Mouse (Mus musculus) adrenal gland, postnatal 36 days (tissue): ENCODE results near the gene Tmsb15l. TPM values are rescaled to one million over a fixed set of nuclear protein-coding genes. Genes with fewer than 3 reads are reported as not detected.
"Not testable (repeated sequence)": the region's sequence is repeated elsewhere in the genome, so short reads cannot be mapped to it uniquely, and the experiment has no call there.

ENCODE experiments used
- DNase-seq, 2 experiments: peaks; one replicate each; pipeline ENCODE4 v3.0.0; 2021; ENCODE audit warnings: mixed read lengths in 1 of 2
- long read RNA-seq, 2 experiments: library from polyadenylated mRNA; stranded (forward); transcript quantifications; one replicate each; pipeline ENCODE4 v2.0.0; 2021; ENCODE audit warnings: borderline sequencing depth in 2 of 2
- total RNA-seq, 2 experiments: library from RNA; stranded (reverse); gene quantifications; 2 replicates each; pipeline ENCODE4 v1.2.3; 2021

The Tmsb15l gene
- total RNA-seq, result 1 to 10 TPM; 1.2 to 2.5 TPM
- long read RNA-seq, experiment 1, result 0 reads
- long read RNA-seq, experiment 2, result 0 reads

DNA sequence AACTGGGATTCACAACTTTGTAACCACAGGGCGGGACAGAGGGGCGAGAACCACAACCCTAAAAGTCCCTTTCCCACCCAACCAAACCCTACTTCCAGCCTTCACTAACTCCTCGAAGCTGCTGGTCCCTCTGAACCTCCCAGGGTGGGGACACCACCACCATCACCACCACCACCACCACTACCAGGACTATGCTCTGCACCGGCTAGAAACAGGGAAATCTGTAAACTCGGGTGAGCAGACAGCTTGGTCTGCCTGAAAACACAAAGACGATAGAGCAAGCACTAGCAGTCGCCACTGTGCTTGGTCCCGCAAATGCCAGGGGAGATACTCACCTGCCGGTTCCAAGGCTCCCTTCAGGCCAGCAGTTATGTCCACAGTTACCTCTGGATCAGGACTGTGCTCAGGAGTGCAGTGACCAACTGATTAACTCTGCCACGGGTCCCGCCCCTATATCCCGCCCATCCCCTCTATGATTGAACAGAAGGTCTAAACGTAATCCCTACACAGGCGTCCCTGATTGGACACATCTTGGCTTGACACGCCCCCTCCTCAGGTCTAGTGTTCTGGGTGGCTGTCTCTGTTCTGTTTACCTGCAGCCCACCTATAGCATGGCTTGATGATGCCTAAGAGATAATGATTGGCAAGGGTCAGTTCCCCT lies at the start of gene Tmsb15l, which contains the start of gene Tmsb15b1:
Gene Tmsb15l (minus strand): TSS at position 446 of the 661 bp plus-strand sequence.
Gene Tmsb15b1 (minus strand): TSS at position 451 of the 661 bp plus-strand sequence.
- DNase-seq, result peak; percentile 46 to 68

DNA sequence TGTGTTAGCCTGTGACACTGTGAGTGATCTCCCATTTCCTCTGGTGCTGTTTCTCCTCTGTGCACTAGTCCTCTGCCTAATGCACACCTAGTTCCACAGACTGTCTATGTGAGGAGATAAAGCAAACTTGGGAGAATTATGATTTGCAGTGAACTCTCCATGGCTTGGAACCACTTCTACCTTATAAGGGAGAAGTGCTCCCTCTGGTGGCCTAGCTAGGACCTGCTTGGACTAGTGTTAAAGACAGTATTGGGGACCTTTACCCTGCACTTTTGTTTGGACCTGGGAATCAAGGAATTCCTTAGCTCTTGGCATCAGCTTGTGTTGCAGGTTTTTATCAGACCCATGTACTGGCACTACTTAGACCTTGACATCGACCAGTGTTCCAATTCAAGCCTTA lies 42.6 kb upstream of the Tmsb15l start:
- peak; percentile 61 to 73 for DNase-seq

GRCm38 (mm10) chrX:137017668-137018067 lies 41.0 kb upstream of the Tmsb15l start:
- no peak for DNase-seq

DNA sequence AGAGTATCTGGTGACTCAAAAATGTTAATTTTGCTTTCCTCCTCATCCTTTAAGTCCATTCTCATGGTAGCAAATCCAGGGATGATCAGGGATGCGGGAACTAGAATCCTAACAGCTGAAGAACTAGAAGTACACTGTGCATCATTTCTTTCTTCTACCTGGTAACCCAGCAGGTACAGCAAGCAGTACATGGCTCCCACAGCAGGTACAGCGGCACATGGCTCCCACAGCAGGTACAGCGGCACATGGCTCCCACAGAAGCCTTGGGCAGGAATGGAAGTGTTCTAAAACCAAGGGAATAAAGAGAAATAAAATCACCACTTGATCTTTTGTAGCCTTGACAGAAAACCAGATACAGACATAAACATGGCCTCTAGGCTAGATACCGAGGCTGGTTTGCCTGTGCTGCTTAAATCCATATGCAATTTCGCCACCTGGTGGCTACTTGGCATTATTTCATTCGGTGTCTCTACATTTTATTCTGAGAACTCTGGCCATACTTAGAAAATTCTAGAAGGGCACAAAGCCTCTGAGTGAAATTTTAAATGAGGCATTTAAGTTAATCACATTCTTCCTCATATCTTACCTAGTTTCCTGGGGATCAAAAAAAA lies 38.5 kb upstream of the Tmsb15l start:
- peak; percentile 47 to 55 for DNase-seq

- no peak for DNase-seq
Observed at GRCm38 (mm10) chrX:136996256-136996655, 19.6 kb upstream of the Tmsb15l start.

- DNase-seq, result no peak
Observed at GRCm38 (mm10) chrX:136993641-136994040, 17.0 kb upstream of the Tmsb15l start.

DNA sequence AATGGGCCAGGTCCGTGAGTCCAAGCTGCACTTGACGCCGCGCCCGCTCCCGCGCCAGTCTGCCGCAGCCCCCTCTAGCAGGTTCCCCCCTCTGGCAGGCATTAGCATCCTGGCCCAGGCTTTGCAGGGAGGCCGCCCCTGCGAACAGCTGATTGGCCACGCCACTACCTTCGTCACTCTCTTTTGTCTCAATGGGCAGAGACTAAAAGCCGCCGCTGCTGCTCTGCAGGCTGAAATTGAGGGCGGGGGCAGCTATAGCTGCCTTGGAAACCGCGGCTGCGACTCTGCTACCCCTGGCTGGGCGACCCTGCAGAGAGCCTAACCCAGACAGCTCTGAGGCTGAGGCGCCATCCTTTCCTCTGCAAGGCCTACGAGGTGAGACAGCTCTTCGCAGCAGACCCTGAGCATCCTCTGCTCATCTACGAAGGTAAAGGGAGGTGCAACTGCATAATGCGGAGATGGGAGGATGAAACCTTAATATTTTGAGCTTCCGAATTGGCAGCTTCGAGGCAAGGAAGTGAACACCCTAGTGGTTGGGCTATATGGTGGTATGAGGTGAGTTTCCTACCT lies 16.4 kb upstream of the Tmsb15l start, which contains the start of gene Zcchc18:
Gene Zcchc18 (plus strand): TSS at position 178 of the 570 bp plus-strand sequence.
- peak; percentile 52 to 61 for DNase-seq

DNA sequence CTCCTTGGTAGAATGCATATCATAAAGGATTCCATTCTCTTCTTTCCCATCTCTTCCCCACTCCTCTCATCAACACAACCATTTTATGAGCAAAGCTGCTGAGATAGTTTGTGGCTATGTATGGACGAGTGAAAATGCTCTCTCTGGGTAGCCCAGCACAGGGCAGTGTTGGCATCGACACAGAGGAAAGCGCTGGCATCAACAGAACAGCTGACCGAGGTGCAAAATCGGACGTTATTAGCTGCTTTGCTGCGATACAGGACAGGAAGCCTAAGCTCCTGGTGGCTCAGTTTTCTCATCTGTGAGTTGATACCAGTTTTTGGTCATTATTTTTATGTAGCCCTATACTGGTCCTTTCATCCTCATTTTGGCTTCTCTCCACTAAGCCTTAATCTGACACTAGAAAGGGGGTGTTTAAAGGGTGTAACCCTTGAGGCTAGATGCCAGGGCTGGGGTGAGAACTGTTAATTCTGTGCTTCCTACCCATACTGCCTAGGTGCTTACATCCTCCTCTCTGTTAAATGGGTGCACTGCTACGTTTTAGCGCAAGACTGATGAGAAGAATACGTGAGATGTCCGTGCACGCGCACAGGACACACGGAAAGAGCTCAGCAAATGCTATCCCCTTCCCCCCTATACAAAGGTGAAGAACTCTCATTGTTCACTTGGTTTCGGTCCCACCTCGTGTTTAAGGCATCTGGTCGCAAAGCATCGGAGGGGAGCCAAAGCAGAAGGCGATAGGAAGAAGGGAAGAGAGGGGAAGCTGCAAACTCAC lies 15.7 kb upstream of the Tmsb15l start:
- DNase-seq, result no peak

GRCm38 (mm10) chrX:136991274-136991673 lies 14.6 kb upstream of the Tmsb15l start:
- DNase-seq, result no peak

GRCm38 (mm10) chrX:136986039-136986438 lies 9.4 kb upstream of the Tmsb15l start:
- DNase-seq, result no peak

DNA sequence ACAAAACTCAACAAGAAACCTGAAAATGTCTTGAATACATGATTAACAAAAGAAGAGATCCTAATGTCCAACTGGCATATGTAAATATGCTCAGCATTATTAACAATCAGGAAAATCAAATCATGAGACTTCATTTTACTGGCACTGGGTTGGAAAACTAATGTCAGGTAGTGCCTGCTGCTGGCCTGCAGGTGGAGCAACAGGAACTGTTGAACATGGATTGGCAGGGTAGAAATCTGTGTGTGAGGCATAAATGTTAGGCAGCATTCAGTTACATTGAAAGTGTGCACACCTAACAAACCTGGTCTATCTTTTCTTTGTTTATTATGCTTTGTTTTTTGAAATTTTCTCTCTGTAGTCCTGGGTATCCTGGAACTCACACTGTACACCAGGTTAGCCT lies 1.9 kb upstream of the Tmsb15l start:
- peak in 1 of 2 experiments; percentile 4 for DNase-seq

DNA sequence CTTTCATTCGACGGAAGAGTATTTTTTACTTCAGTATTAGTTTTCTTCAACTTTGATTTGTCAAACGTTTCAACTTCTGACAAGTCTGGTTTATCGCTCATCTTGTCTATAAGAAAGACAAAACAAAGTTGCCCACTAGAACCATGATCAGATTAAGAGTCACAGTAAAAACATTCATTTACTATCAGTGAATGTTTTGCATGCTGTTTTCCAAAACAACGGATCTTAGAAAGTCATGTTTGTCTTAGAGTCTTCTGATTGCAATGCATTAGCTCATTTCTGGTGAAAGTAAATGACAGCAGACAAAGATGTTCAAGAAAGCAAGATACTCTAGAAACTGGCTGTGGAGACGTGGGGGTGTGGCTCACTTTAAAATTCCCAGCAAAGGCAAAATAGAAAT lies 1.3 kb downstream of the Tmsb15l start, which contains the start of gene Tmsb15b2:
Gene Tmsb15b2 (minus strand): TSS at position 101 of the 400 bp plus-strand sequence.
- DNase-seq, result not testable (repeated sequence)

- peak; percentile 10 to 11 for DNase-seq
Observed at GRCm38 (mm10) chrX:136959688-136960087, 17.0 kb downstream of the Tmsb15l start.

DNA sequence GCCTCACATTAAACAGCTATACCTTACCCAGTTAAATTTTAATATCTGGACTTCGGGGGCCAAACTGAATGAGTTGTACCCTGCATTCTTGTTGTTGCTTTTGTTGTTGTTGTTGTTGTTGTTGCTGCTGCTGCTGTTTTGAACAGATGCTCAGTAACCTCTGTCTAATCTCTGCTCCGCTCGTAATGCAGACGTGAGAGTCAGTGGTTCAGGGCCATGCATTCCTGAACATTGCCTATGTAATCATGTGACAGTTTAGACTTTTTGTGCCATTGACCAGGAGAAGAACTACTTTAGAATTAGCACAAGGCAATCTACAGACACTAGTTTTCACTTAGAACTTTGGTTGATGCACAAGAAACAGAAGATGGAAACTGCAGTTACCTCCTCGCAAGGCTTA lies 18.4 kb downstream of the Tmsb15l start:
- not testable (repeated sequence) for DNase-seq

DNA sequence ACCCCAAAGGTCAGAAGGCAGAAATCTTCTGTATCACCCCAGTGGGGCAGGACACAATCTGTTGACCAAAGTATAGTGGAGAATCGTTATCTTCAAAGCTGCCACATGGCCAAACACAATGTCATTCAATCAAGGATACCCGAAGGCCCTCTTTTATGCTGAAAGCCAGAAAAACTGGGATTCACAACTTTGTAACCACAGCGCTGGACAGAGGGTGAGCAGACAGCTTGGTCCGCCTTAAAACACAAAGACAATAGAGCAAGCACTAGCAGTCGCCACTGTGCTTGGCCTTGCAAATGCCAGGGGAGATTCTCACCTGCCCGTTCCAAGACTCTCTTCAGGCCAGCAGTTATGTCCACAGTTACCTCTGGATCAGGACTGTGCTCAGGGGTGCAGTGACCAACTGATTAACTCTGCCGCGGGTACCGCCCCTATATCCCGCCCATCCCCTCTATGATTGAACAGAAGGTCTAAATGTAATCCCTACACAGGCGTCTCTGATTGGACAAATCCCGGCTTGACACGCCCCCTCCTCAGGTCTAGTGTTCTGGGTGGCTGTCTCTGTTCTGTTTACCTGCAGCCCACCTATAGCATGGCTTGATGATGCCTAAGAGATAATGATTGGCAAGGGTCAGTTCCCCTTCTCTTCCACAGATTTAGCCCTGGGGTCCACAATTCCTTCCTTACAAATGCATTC lies 18.9 kb downstream of the Tmsb15l start:
- DNase-seq, result peak; percentile 42 to 64

GRCm38 (mm10) chrX:136937985-136938384 lies 38.7 kb downstream of the Tmsb15l start:
- no peak for DNase-seq

GRCm38 (mm10) chrX:136927031-136927430 lies 49.6 kb downstream of the Tmsb15l start, which contains the start of gene H2bfm:
H2bfm (plus strand) TSS chrX:136927325.
- no peak for DNase-seq

GRCm38 (mm10) chrX:136925863-136926262 lies 50.8 kb downstream of the Tmsb15l start:
- no peak for DNase-seq
